Mouse (Mus musculus): ENCODE measurements around the gene Ghdc. TPM values are rescaled to one million over a fixed set of nuclear protein-coding genes. Genes with fewer than 3 reads are reported as not detected.

The Ghdc gene
- polyA plus RNA-seq, 1 experiment from 2014 or later = 3.8 TPM

GRCm38 (mm10) chr11:100778069-100778468 is 7.3 kb upstream of the Ghdc start:
- H3K27ac ChIP-seq (ENCODE audit: low read length) = no peak overlapping the region
- H3K36me3 ChIP-seq (ENCODE audit: control insufficient read depth, insufficient read depth, low read length) = peaks cover 14% of the 10 kb centered on the region; the same call in 1 of the 2 replicates
- no peaks in the 10 kb centered on the region for H3K27me3 ChIP-seq (ENCODE audit: control insufficient read depth, insufficient read depth, low read length)
- no peaks in the 10 kb centered on the region for H3K9me3 ChIP-seq (ENCODE audit: control insufficient read depth, low read depth, low read length)
- H3K4me3 ChIP-seq (ENCODE audit: low read depth, low read length) = no peak overlapping the region
- H3K4me2 ChIP-seq (replicated peaks; ENCODE audit: low read depth, low read length) = no peak overlapping the region
- no peak overlapping the region for H3K9ac ChIP-seq (replicated peaks; ENCODE audit: low read depth, low read length)
- H3K4me1 ChIP-seq (ENCODE audit: control insufficient read depth, insufficient read depth, low read length) = no peaks in the 10 kb centered on the region
- ATAC-seq (ENCODE audit: insufficient number of reproducible peaks, insufficient read depth, low FRiP score, low read depth) = no peak
- 64% methylated on average over 3 of the region's 3 CpGs for WGBS

- no peaks in the 10 kb centered on the region for H3K9me3 ChIP-seq (ENCODE audit: control insufficient read depth, low read depth, low read length)
- peaks cover 3% of the 10 kb centered on the region; the same call in 1 of the 2 replicates for H3K36me3 ChIP-seq (ENCODE audit: control insufficient read depth, insufficient read depth, low read length)
- WGBS = 82% methylated on average over 10 of the region's 10 CpGs
- no peak overlapping the region for H3K4me3 ChIP-seq (ENCODE audit: low read depth, low read length)
- no peak overlapping the region for H3K9ac ChIP-seq (replicated peaks; ENCODE audit: low read depth, low read length)
- no peak overlapping the region for H3K4me2 ChIP-seq (replicated peaks; ENCODE audit: low read depth, low read length)
- H3K27ac ChIP-seq (ENCODE audit: low read length) = no peak overlapping the region
- H3K4me1 ChIP-seq (ENCODE audit: control insufficient read depth, insufficient read depth, low read length) = no peaks in the 10 kb centered on the region
- H3K27me3 ChIP-seq (ENCODE audit: control insufficient read depth, insufficient read depth, low read length) = no peaks in the 10 kb centered on the region
- no peak for ATAC-seq (ENCODE audit: insufficient number of reproducible peaks, insufficient read depth, low FRiP score, low read depth)
Observed at GRCm38 (mm10) chr11:100775921-100776320, 5.2 kb upstream of the Ghdc start.

GRCm38 (mm10) chr11:100774261-100774660 is 3.5 kb upstream of the Ghdc start:
- no peak overlapping the region for H3K9ac ChIP-seq (replicated peaks; ENCODE audit: low read depth, low read length)
- H3K4me2 ChIP-seq (replicated peaks; ENCODE audit: low read depth, low read length) = no peak overlapping the region
- H3K4me1 ChIP-seq (ENCODE audit: control insufficient read depth, insufficient read depth, low read length) = peaks cover 4% of the 10 kb centered on the region; the same call in 1 of the 2 replicates
- no peak overlapping the region for H3K27ac ChIP-seq (ENCODE audit: low read length)
- no peaks in the 10 kb centered on the region for H3K9me3 ChIP-seq (ENCODE audit: control insufficient read depth, low read depth, low read length)
- no peaks in the 10 kb centered on the region for H3K36me3 ChIP-seq (ENCODE audit: control insufficient read depth, insufficient read depth, low read length)
- H3K27me3 ChIP-seq (ENCODE audit: control insufficient read depth, insufficient read depth, low read length) = no peaks in the 10 kb centered on the region
- no peak for ATAC-seq (ENCODE audit: insufficient number of reproducible peaks, insufficient read depth, low FRiP score, low read depth)
- H3K4me3 ChIP-seq (ENCODE audit: low read depth, low read length) = no peak overlapping the region
- WGBS = 73% methylated on average over 4 of the region's 4 CpGs

- no peaks in the 10 kb centered on the region for H3K27me3 ChIP-seq (ENCODE audit: control insufficient read depth, insufficient read depth, low read length)
- H3K4me2 ChIP-seq (replicated peaks; ENCODE audit: low read depth, low read length) = peak overlapping the region; percentile 59
- peaks cover 4% of the 10 kb centered on the region; the same call in 1 of the 2 replicates for H3K4me1 ChIP-seq (ENCODE audit: control insufficient read depth, insufficient read depth, low read length)
- H3K9me3 ChIP-seq (ENCODE audit: control insufficient read depth, low read depth, low read length) = no peaks in the 10 kb centered on the region
- no peak overlapping the region for H3K9ac ChIP-seq (replicated peaks; ENCODE audit: low read depth, low read length)
- peak overlapping the region; percentile 48; the same call in 1 of the 2 replicates for H3K4me3 ChIP-seq (ENCODE audit: low read depth, low read length)
- 60% methylated on average over 6 of the region's 6 CpGs for WGBS
- no peaks in the 10 kb centered on the region for H3K36me3 ChIP-seq (ENCODE audit: control insufficient read depth, insufficient read depth, low read length)
- ATAC-seq (ENCODE audit: insufficient number of reproducible peaks, insufficient read depth, low FRiP score, low read depth) = no peak
- no peak overlapping the region for H3K27ac ChIP-seq (ENCODE audit: low read length)
Observed at GRCm38 (mm10) chr11:100769980-100770379, 777 bp downstream of the Ghdc start.

- no peak for ATAC-seq (ENCODE audit: insufficient number of reproducible peaks, insufficient read depth, low FRiP score, low read depth)
- peaks cover 4% of the 10 kb centered on the region; the same call in 1 of the 2 replicates for H3K4me1 ChIP-seq (ENCODE audit: control insufficient read depth, insufficient read depth, low read length)
- no peak overlapping the region for H3K4me2 ChIP-seq (replicated peaks; ENCODE audit: low read depth, low read length)
- no peak overlapping the region for H3K4me3 ChIP-seq (ENCODE audit: low read depth, low read length)
- no peaks in the 10 kb centered on the region for H3K9me3 ChIP-seq (ENCODE audit: control insufficient read depth, low read depth, low read length)
- no peaks in the 10 kb centered on the region for H3K27me3 ChIP-seq (ENCODE audit: control insufficient read depth, insufficient read depth, low read length)
- no peaks in the 10 kb centered on the region for H3K36me3 ChIP-seq (ENCODE audit: control insufficient read depth, insufficient read depth, low read length)
- 82% methylated on average over 5 of the region's 5 CpGs for WGBS
- H3K27ac ChIP-seq (ENCODE audit: low read length) = no peak overlapping the region
- H3K9ac ChIP-seq (replicated peaks; ENCODE audit: low read depth, low read length) = no peak overlapping the region
Observed at GRCm38 (mm10) chr11:100767871-100768270, 2.9 kb downstream of the Ghdc start.

GRCm38 (mm10) chr11:100766726-100767125 is 4.0 kb downstream of the Ghdc start:
- H3K9ac ChIP-seq (replicated peaks; ENCODE audit: low read depth, low read length) = no peak overlapping the region
- H3K4me1 ChIP-seq (ENCODE audit: control insufficient read depth, insufficient read depth, low read length) = peaks cover 6% of the 10 kb centered on the region; the same call in 1 of the 2 replicates
- H3K4me2 ChIP-seq (replicated peaks; ENCODE audit: low read depth, low read length) = no peak overlapping the region
- no peaks in the 10 kb centered on the region for H3K9me3 ChIP-seq (ENCODE audit: control insufficient read depth, low read depth, low read length)
- H3K4me3 ChIP-seq (ENCODE audit: low read depth, low read length) = no peak overlapping the region
- WGBS = 83% methylated on average over 9 of the region's 9 CpGs
- H3K27me3 ChIP-seq (ENCODE audit: control insufficient read depth, insufficient read depth, low read length) = 0 out of 2 replicates have a peak, but pooled peaks cover 2% of the 10 kb centered on the region
- no peak overlapping the region for H3K27ac ChIP-seq (ENCODE audit: low read length)
- H3K36me3 ChIP-seq (ENCODE audit: control insufficient read depth, insufficient read depth, low read length) = no peaks in the 10 kb centered on the region
- no peak for ATAC-seq (ENCODE audit: insufficient number of reproducible peaks, insufficient read depth, low FRiP score, low read depth)

GRCm38 (mm10) chr11:100762831-100763230 is 7.9 kb downstream of the Ghdc start, which contains the start of gene Hcrt:
Gene Hcrt (minus strand): TSS chr11:100762931.
- Histone ChIP-seq H3K9ac (replicated peaks; ENCODE audit: low read depth, low read length) (no peak within 1 kb of the TSS), H3K27ac (ENCODE audit: low read length) (no peak within 1 kb of the TSS), H3K27me3 (ENCODE audit: control insufficient read depth, insufficient read depth, low read length) (peaks cover 21% of the 10 kb centered on the region), H3K4me2 (replicated peaks; ENCODE audit: low read depth, low read length) (peak within 1 kb of the TSS; percentile 72), H3K9me3 (ENCODE audit: control insufficient read depth, low read depth, low read length) (no peaks in the 10 kb centered on the region), H3K4me1 (ENCODE audit: control insufficient read depth, insufficient read depth, low read length) (peaks cover 10% of the 10 kb centered on the region; the same call in 1 of the 2 replicates), H3K36me3 (ENCODE audit: control insufficient read depth, insufficient read depth, low read length) (no peaks in the 10 kb centered on the region), H3K4me3 (ENCODE audit: low read depth, low read length) (peak within 1 kb of the TSS; percentile 34)
- ATAC-seq (ENCODE audit: insufficient number of reproducible peaks, insufficient read depth, low FRiP score, low read depth) = no peak
- WGBS = 85% methylated on average over 7 of the region's 7 CpGs

- peak overlapping the region; percentile 34 for H3K4me3 ChIP-seq (ENCODE audit: low read depth, low read length)
- under 1% methylated on average over 27 of the region's 27 CpGs for whole genome bisulfite sequencing
- peak; percentile 42; the same call in 1 of the 2 replicates for ATAC-seq (ENCODE audit: insufficient number of reproducible peaks, insufficient read depth, low FRiP score, low read depth)
- H3K9me3 ChIP-seq (ENCODE audit: control insufficient read depth, low read depth, low read length) = no peaks in the 10 kb centered on the region
- H3K36me3 ChIP-seq (ENCODE audit: control insufficient read depth, insufficient read depth, low read length) = no peaks in the 10 kb centered on the region
- H3K4me1 ChIP-seq (ENCODE audit: control insufficient read depth, insufficient read depth, low read length) = peaks cover 10% of the 10 kb centered on the region; the same call in 1 of the 2 replicates
- peak overlapping the region; percentile 72 for H3K4me2 ChIP-seq (replicated peaks; ENCODE audit: low read depth, low read length)
- peaks cover 21% of the 10 kb centered on the region for H3K27me3 ChIP-seq (ENCODE audit: control insufficient read depth, insufficient read depth, low read length)
- no peak overlapping the region for H3K27ac ChIP-seq (ENCODE audit: low read length)
- H3K9ac ChIP-seq (replicated peaks; ENCODE audit: low read depth, low read length) = no peak overlapping the region
Observed at GRCm38 (mm10) chr11:100761547-100762045, 9.2 kb downstream of the Ghdc start.

Data from stomach, embryonic 14.5 days (tissue).